Comparison of ENCODE assay signal across 10 mouse cellular contexts in the genomic region with DNA sequence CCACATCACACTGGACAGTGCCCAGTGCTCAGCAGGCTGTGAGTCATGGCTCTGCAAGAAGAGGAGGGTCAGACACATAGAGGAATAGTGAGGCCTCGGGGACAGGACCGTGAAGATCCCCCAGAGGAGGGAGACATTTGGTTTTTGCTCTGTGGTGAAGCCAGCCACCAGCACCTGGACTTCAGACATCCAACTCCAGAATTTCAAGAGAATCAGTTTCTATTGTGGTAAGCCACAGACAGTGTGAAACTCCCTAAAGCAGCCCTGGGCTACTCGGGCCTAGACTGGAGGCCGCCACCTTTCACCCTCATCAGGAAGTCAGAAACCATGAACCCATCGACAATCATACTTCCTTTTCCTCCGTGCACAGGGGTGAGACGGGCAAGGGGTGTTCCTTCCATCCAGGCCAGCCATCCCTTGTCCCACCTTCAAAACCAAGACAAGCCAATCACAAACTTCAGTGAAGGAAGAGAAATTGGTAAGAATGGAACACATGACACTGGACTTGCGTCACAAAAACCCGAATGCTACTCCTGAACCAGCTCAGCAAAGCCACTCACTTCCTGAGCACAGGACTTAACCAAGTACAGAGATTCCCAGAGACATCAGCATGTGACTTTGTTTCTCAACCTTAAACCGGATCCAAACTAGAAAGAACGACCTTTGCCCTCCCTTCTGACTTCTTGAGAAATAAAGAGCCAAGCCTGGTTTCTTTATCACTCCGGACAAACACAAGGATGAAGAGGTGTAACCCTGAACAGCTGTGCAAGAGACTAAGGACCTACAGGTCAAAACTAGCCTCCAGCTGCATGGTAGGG. TPM values are rescaled to one million over a fixed set of nuclear protein-coding genes. Genes with fewer than 3 reads are reported as not detected.
DNase-seq lines count a peak whose midpoint lies in the region; ATAC-seq and TF ChIP-seq lines count a peak whose summit lies in the region.
"Had no signal": no experiment of that assay in that cellular context is flagged by ENCODE, and none has a peak within 500 bp of the region (broad histone marks: within the 10 kb centered on the region; RNA-seq: fewer than 3 reads in every experiment).

No protein-coding gene starts in this region.

- H3K79me3 ChIP-seq in C2C12 (ENCODE audit: low read depth) = no peaks in the 10 kb centered on the region

- ATAC-seq in heart, postnatal 0 days (ENCODE audit: insufficient read depth, low read depth) = no peak; the same call in 1 of the 2 replicates
- no peak for ATAC-seq in neural tube, embryonic 15.5 days (ENCODE audit: low FRiP score)

- peak overlapping the region; percentile 61 for H3K27ac ChIP-seq in heart, adult 2 months
- H3K27ac ChIP-seq in heart, postnatal 0 days (ENCODE audit: low read depth) = peak overlapping the region; percentile 73
- no peak overlapping the region for H3K27ac ChIP-seq in neural tube, embryonic 15.5 days (replicated peaks)
- H3K27ac ChIP-seq: limb, embryonic 13.5 days had no signal

- 53% methylated on average over 12 of the region's 12 CpGs for WGBS in heart, adult 2 months
- WGBS in heart, postnatal 0 days = 65% methylated on average over 12 of the region's 12 CpGs
- 87% methylated on average over 12 of the region's 12 CpGs for WGBS in neural tube, embryonic 15.5 days

- H3K4me1 ChIP-seq in heart, adult 2 months (ENCODE audit: control insufficient read depth, insufficient read depth, low read length) = peaks cover 11% of the 10 kb centered on the region
- peaks cover 42% of the 10 kb centered on the region for H3K4me1 ChIP-seq in heart, postnatal 0 days (ENCODE audit: control insufficient read depth, insufficient read depth)
- H3K4me1 ChIP-seq in megakaryocyte, embryonic 14.5 days = peaks cover 55% of the 10 kb centered on the region
- 0 out of 2 replicates have a peak, but pooled peaks cover 2% of the 10 kb centered on the region for H3K4me1 ChIP-seq in neural tube, embryonic 15.5 days

- TF ChIP-seq CTCF in heart, adult 2 months (IDR thresholded peaks at IDR 0.05) = no peak
- TF ChIP-seq CTCF in C2C12 (IDR thresholded peaks at IDR 0.05; ENCODE audit: control insufficient read depth, insufficient read depth, insufficient read length) = no peak
- no peak for TF ChIP-seq CTCF in heart, postnatal 0 days (IDR thresholded peaks at IDR 0.05; ENCODE audit: low read depth)

- TF ChIP-seq POLR2A in heart, adult 2 months (IDR thresholded peaks at IDR 0.05; ENCODE audit: insufficient read depth, low read depth, low read length) = no peak

- H3K9ac ChIP-seq in heart, adult 2 months (ENCODE audit: low read depth, low read length) = no peak overlapping the region
- no peak overlapping the region for H3K9ac ChIP-seq in heart, postnatal 0 days (replicated peaks; ENCODE audit: low read depth, low read length)
- no peak overlapping the region for H3K9ac ChIP-seq in neural tube, embryonic 15.5 days (replicated peaks)
- H3K9ac ChIP-seq: limb, embryonic 13.5 days had no signal

- H3K9me3 ChIP-seq in heart, postnatal 0 days (replicated peaks; ENCODE audit: control insufficient read depth, low read length) = peaks cover 5% of the 10 kb centered on the region; the same call in 1 of the 2 replicates
- peaks cover 27% of the 10 kb centered on the region for H3K9me3 ChIP-seq in megakaryocyte, embryonic 14.5 days
- H3K9me3 ChIP-seq in neural tube, embryonic 15.5 days (replicated peaks) = no peaks in the 10 kb centered on the region
- H3K9me3 ChIP-seq: limb, embryonic 13.5 days had no signal

- no peaks in the 10 kb centered on the region for H3K27me3 ChIP-seq in heart, adult 2 months (ENCODE audit: control insufficient read depth, insufficient read depth, low read length)
- H3K27me3 ChIP-seq in C2C12 (ENCODE audit: control insufficient read depth, insufficient read depth, insufficient read length) = no peaks in the 10 kb centered on the region
- no peaks in the 10 kb centered on the region for H3K27me3 ChIP-seq in heart, postnatal 0 days (ENCODE audit: control insufficient read depth, insufficient read depth, low read length)
- H3K27me3 ChIP-seq in megakaryocyte, embryonic 14.5 days (replicated peaks) = peaks cover 36% of the 10 kb centered on the region
- no peaks in the 10 kb centered on the region for H3K27me3 ChIP-seq in neural tube, embryonic 15.5 days (replicated peaks)
- H3K27me3 ChIP-seq: limb, embryonic 13.5 days had no signal

- no peak for TF ChIP-seq EP300 in heart, adult 2 months (IDR thresholded peaks at IDR 0.05; ENCODE audit: insufficient read depth, low read depth, low read length)
- TF ChIP-seq EP300 in heart, postnatal 0 days (IDR thresholded peaks at IDR 0.05; ENCODE audit: low read depth) = no peak

- no peak overlapping the region for H3ac ChIP-seq in C2C12 (ENCODE audit: control insufficient read depth, insufficient read length, low read depth)

- 0 out of 2 replicates have a peak, but pooled peaks cover 1% of the 10 kb centered on the region for H3K79me2 ChIP-seq in heart, adult 2 months (replicated peaks; ENCODE audit: control insufficient read depth, insufficient read depth, low read length)
- H3K79me2 ChIP-seq in C2C12 (ENCODE audit: control insufficient read depth, insufficient read depth) = no peaks in the 10 kb centered on the region

- intact Hi-C loops in heart, adult 2 months (cut with DNase I) = no loop called here
- intact Hi-C loops in heart, postnatal 10 days (cut with DNase I) = no loop called here

- DNase-seq in heart, adult 2 months = peak in 1 of 2 experiments; percentile 50
- no peak for DNase-seq in heart, postnatal 10 days
- DNase-seq in heart, postnatal 0 days (ENCODE audit: low spot score) = no peak
- DNase-seq in thymus, postnatal 25 days = no peak
- no peak for DNase-seq in frontal cortex, postnatal 25 days (ENCODE audit: low spot score in 2 of 2)
- DNase-seq: retina, postnatal 1 day had no signal

- H3K4me2 ChIP-seq in heart, postnatal 0 days (ENCODE audit: low read depth, low read length) = no peak overlapping the region
- no peak overlapping the region for H3K4me2 ChIP-seq in neural tube, embryonic 15.5 days
- H3K4me2 ChIP-seq: limb, embryonic 13.5 days had no signal

- no peak overlapping the region for H3K4me3 ChIP-seq in heart, adult 2 months
- H3K4me3 ChIP-seq in C2C12 (ENCODE audit: insufficient read depth, poor library complexity, severe bottlenecking) = no peak overlapping the region
- H3K4me3 ChIP-seq in heart, postnatal 0 days (ENCODE audit: low read depth, low read length) = no peak overlapping the region
- peak overlapping the region; percentile 76 for H3K4me3 ChIP-seq in megakaryocyte, embryonic 14.5 days (replicated peaks)
- H3K4me3 ChIP-seq in neural tube, embryonic 15.5 days (replicated peaks) = no peak overlapping the region
- H3K4me3 ChIP-seq: limb, embryonic 13.5 days had no signal

- peaks cover 2% of the 10 kb centered on the region for H3K36me3 ChIP-seq in heart, adult 2 months (ENCODE audit: control insufficient read depth, insufficient read depth, low read length)
- H3K36me3 ChIP-seq in C2C12 (ENCODE audit: control insufficient read depth, insufficient read depth) = no peaks in the 10 kb centered on the region
- peaks cover 14% of the 10 kb centered on the region for H3K36me3 ChIP-seq in heart, postnatal 0 days (replicated peaks; ENCODE audit: control insufficient read depth, insufficient read depth, low read length)
- peaks cover 13% of the 10 kb centered on the region for H3K36me3 ChIP-seq in megakaryocyte, embryonic 14.5 days (replicated peaks; ENCODE audit: low read length)
- H3K36me3 ChIP-seq in neural tube, embryonic 15.5 days = no peaks in the 10 kb centered on the region
- H3K36me3 ChIP-seq: limb, embryonic 13.5 days had no signal

TF ChIP-seq in C2C12, 6 proteins besides CTCF, POLR2A, EP300 and RAD21:
- TF ChIP-seq MYOD1 (IDR thresholded peaks at IDR 0.05; ENCODE audit: control insufficient read depth, insufficient read length, low read depth) = peak; percentile 19
- no peak for TF ChIP-seq CEBPB (IDR thresholded peaks at IDR 0.05; ENCODE audit: low read depth)
TF ChIP-seq in C2C12: peak in this region for 1.

RNA-seq across cellular contexts. Expression of a gene that starts 14.4 kb away (rescaled TPM):
- total RNA-seq in heart, adult 2 months (2021) = 10 to 100 TPM; 17.8 to 27.4 TPM
- 40.9 and 46.8 TPM in 2 replicates for polyA plus RNA-seq in heart, adult 2 months (2012; rRNA removed)
- 10 to 100 TPM; 28.6 to 30.4 TPM for total RNA-seq in heart, postnatal 10 days (2021)
- polyA plus RNA-seq in C2C12 (2012; fragmentation: generic; extraction: Trizol) = 2.1 TPM
- total RNA-seq in heart, postnatal 0 days (2014; rRNA removed; ENCODE audit: low replicate concordance) = 84.5 and 121 TPM in 2 replicates
- polyA plus RNA-seq in heart, postnatal 0 days (2015; fragmentation: Nextera tagmentation; extraction: Ambion mirVana) = 52.0 and 56.1 TPM in 2 replicates
- polyA plus RNA-seq in megakaryocyte, embryonic 14.5 days (2012; ENCODE audit: insufficient read depth, low replicate concordance) = 13.3 TPM in 1 of 2 replicates, not detected in the other
- 1.00 and 3.0 TPM in 2 replicates for polyA plus RNA-seq in neural tube, embryonic 15.5 days (2015; fragmentation: Nextera tagmentation; extraction: Ambion mirVana)

RNA-seq across cellular contexts. Expression of a gene that starts 33.2 kb away (rescaled TPM):
- 10 to 100 TPM; 31.2 to 32.7 TPM for total RNA-seq in heart, adult 2 months (2021)
- 56.9 and 64.1 TPM in 2 replicates for polyA plus RNA-seq in heart, adult 2 months (2012; rRNA removed)
- 10 to 100 TPM; 40.2 to 41.7 TPM for total RNA-seq in heart, postnatal 10 days (2021)
- polyA plus RNA-seq in C2C12 (2012; fragmentation: generic; extraction: Trizol) = 51.0 TPM
- 71.3 and 71.6 TPM in 2 replicates for total RNA-seq in heart, postnatal 0 days (2014; rRNA removed; ENCODE audit: low replicate concordance)
- polyA plus RNA-seq in heart, postnatal 0 days (2015; fragmentation: Nextera tagmentation; extraction: Ambion mirVana) = 62.7 and 66.3 TPM in 2 replicates
- 49.5 and 114 TPM in 2 replicates for polyA plus RNA-seq in megakaryocyte, embryonic 14.5 days (2012; ENCODE audit: insufficient read depth, low replicate concordance)
- polyA plus RNA-seq in neural tube, embryonic 15.5 days (2015; fragmentation: Nextera tagmentation; extraction: Ambion mirVana) = 149 and 154 TPM in 2 replicates
